Mouse (Mus musculus) pancreas, adult 10 weeks (tissue): ENCODE results near the gene Nkap. TPM values are rescaled to one million over a fixed set of nuclear protein-coding genes. Genes with fewer than 3 reads are reported as not detected.

Experiments
- polyA plus RNA-seq: library from polyadenylated mRNA; stranded (reverse); fragments of 350-450 nt; fragmentation: Illumina TruSeq; extraction: RNeasy Lipid Tissue Mini Kit (QIAGEN cat#74804); gene quantifications from one replicate; pipeline ENCODE4 v1.2.3, GENCODE M21; 2015; ENCODE audit warnings: low read depth, low replicate concordance; ENCODE audit not compliant: insufficient read depth

Nkap gene
- polyA plus RNA-seq, result 2.3 TPM

GRCm38 (mm10) chrX:37126671-37127358 lies at the start of gene Nkap:
TSS of gene Nkap (plus strand) at chrX:37126795.

DNA sequence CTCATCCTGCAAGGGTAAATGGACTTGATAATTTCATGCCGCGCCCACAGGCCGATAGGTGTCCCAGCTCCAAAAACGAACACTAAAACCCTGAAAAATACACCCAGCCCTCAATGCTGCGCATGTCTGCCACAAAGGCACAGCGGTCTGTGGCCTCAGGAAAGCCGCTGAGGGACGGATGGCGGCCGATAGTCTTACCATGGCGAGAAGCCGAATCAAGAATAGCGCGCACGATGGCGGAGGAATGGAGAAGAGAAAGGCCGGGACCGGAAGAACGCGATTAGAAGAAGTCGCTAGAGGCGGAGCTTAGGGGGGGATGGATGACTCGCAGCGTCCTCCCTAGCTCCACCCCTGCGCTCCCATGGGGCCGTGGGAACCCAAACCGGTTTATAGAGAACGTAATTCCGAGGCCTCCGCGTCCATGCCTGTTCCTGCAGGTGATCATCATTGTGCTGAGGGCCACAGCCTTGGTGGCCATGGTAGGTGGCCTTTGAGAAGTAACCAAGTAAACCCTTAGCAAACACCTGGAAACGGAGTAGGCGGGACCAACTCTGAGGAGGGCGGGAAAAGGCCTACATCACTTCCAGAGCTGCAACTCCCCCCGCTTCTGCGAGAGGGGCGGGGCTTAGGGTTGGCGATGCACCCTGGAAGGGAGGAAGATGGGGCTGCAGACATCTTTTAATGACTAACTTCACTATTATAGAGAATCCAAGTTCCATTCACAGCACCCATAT lies 41.5 kb upstream of the Nkap start, which contains the start of gene Rpl39:
Gene Rpl39 (minus strand): TSS at position 476 of the 734 bp plus-strand sequence.

DNA sequence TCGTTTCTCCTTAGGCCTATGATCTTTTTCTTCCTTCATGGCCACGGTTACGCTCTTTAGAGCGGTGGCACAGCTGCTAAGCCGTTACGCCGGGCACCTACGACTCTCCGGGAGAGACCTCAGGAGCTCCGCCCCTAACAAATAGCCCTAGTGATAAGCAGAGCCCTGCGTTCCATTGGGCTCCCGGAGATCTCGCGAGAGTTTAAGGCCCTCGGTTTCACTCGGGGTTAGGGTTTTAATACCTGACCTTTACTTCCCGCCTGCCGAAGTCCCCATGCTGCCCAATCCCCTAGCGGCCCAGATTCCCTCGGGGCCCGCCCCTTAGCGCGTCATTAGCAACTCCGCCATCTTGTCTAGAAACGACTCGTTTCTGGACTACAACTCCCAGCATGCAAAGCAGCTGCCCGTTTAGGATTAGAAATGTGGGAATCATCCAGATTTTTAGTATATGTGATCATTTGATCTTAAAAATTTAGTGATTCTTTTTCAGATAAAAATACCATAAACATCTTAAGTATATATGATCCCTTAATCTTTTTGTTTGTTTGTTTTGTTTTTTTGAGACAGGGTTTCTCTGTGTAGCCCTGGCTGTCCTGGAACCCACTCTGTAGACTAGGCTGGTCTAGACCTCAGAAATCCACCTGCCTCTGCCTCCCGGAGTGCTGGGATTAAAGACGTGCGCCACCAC lies 16.3 kb upstream of the Nkap start, which contains the start of gene Upf3b:
Gene Upf3b (minus strand): TSS at position 130 of the 688 bp plus-strand sequence.

DNA sequence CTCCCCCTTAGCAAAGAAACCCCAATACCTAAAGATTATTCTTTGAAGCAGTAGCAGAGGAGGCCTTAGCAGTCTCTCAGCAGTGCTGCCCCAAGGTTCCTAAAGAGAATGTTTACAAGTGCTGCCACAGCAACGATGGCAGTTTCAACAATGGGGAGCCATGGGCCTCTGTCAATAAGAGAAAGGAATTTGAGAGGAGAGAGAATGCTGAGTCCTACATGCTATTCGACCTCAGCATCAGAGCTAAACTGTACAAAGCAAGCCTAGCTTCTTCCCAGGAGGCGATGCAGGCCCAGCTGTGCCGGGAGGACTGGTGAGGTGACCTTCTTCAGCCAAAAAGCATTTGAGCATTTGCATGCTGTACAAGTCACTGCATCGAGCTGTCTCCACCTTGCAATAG lies 42.1 kb downstream of the Nkap start, which contains the start of gene Akap14:
Gene Akap14 (minus strand): TSS at position 101 of the 400 bp plus-strand sequence.

GRCm38 (mm10) chrX:37191105-37191743 lies 64.6 kb downstream of the Nkap start, which contains the start of the genes Ndufa1 and Rnf113a1:
TSS of gene Ndufa1 (minus strand) at chrX:37191163.
TSS of gene Rnf113a1 (plus strand) at chrX:37191245.

Other genes starting within 250 kb of the Nkap start
- 1.1 TPM for gene Nkrf, start 223.9 kb upstream of the Nkap start, polyA plus RNA-seq
- gene Sept6, start 135.0 kb upstream of the Nkap start, polyA plus RNA-seq, result 2.0 TPM
- not detected for gene Sowahd, start 78.0 kb upstream of the Nkap start, polyA plus RNA-seq
- gene Rpl39, start 41.4 kb upstream of the Nkap start, polyA plus RNA-seq, result 264 TPM
- gene Upf3b, start 16.5 kb upstream of the Nkap start, polyA plus RNA-seq, result 10.2 TPM
- gene Akap14, start 42.0 kb downstream of the Nkap start, polyA plus RNA-seq, result not detected
- 85.0 TPM for gene Ndufa1, start 64.4 kb downstream of the Nkap start, polyA plus RNA-seq
- gene Rnf113a1, start 64.5 kb downstream of the Nkap start, polyA plus RNA-seq, result 1.2 TPM
- not detected for gene Gm9, start 84.2 kb downstream of the Nkap start, polyA plus RNA-seq
- not detected for gene Rhox1, start 95.5 kb downstream of the Nkap start, polyA plus RNA-seq
- not detected for gene Rhox2a, start 118.2 kb downstream of the Nkap start, polyA plus RNA-seq
- not detected for gene Rhox3a, start 123.1 kb downstream of the Nkap start, polyA plus RNA-seq
- not detected for gene Rhox4a, start 138.5 kb downstream of the Nkap start, polyA plus RNA-seq